Mouse (Mus musculus): ENCODE data around the gene Slc39a7. TPM values are rescaled to one million over a fixed set of nuclear protein-coding genes. Genes with fewer than 3 reads are reported as not detected.
"Not testable (repeated sequence)": the region's sequence is repeated elsewhere in the genome, so short reads cannot be mapped to it uniquely, and the experiment has no call there.

Slc39a7 gene
- polyA plus RNA-seq, 1 experiment from 2014 or later, result 184 TPM

- Histone ChIP-seq H3K36me3 (no peaks in the 10 kb centered on the region), H3K4me3 (no peak overlapping the region), H3K4me2 (replicated peaks) (no peak overlapping the region), H3K27me3 (peaks cover 28% of the 10 kb centered on the region), H3K4me1 (peaks cover 13% of the 10 kb centered on the region), H3K9ac (replicated peaks) (no peak overlapping the region), H3K9me3 (no peaks in the 10 kb centered on the region), H3K27ac (replicated peaks) (no peak overlapping the region)
- WGBS, result 81% methylated on average over 3 of the region's 3 CpGs
- ATAC-seq (ENCODE audit: low FRiP score, low read depth), result no peak
These were observed 35.8 kb downstream of the Slc39a7 start for GRCm38 (mm10) chr17:33995651-33996050.

- 93% methylated on average over 8 of the region's 8 CpGs for WGBS
- peaks cover 9% of the 10 kb centered on the region; the same call in 1 of the 2 replicates for H3K4me1 ChIP-seq
- H3K27ac ChIP-seq (replicated peaks), result no peak overlapping the region
- H3K36me3 ChIP-seq, result no peaks in the 10 kb centered on the region
- no peak overlapping the region for H3K4me2 ChIP-seq (replicated peaks)
- ATAC-seq (ENCODE audit: low FRiP score, low read depth), result no peak
- no peak overlapping the region for H3K9ac ChIP-seq (replicated peaks)
- no peaks in the 10 kb centered on the region for H3K9me3 ChIP-seq
- peaks cover 21% of the 10 kb centered on the region for H3K27me3 ChIP-seq
- no peak overlapping the region for H3K4me3 ChIP-seq
These were observed 36.5 kb downstream of the Slc39a7 start for GRCm38 (mm10) chr17:33994959-33995358.

DNA sequence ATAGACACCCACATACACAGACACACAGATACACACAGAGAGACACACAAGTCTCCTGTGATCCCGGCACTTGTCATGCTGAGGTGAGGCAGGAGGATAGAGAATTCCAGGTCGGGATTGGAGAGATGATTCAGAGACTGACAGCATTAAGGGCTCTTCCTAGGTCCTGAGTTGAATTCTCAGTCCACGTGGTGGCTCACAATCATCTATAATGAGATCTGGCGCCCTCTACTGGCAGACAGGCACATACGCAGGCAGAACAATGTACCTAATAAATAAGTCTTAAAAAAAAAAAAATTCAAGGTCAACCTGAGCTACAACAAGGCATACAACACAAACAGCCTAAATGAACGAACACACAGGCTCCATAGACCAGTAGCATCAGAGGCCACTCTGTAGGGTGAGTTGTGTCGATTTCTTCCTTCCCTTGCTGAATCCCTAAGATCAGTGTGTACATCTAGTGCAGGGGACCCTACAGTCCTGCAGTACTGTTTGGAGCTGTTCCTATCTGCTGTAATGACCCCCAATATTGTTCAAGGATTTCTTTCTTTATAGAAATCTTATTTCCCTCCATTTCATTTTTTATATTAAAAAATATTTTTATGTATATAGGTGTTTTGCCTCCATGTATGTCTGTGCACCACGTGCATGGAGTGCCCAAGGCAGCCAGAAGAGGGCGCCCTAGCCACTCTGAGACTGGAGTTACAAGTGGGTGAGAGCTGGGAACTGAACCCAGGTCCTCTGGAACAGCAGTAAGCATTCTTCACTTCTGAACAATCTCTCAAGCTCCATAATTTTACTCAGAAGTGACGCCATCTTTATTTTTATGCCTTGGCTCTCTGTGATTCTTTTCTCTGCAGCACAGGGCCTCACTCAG lies 39.5 kb downstream of the Slc39a7 start:
- peak; percentile 41; the same call in 1 of the 2 replicates for ATAC-seq (ENCODE audit: low FRiP score, low read depth)
- H3K9me3 ChIP-seq, result no peaks in the 10 kb centered on the region
- 33% methylated on average over 10 of the region's 10 CpGs for WGBS
- H3K9ac ChIP-seq (replicated peaks), result no peak overlapping the region
- H3K27ac ChIP-seq (replicated peaks), result no peak overlapping the region
- no peak overlapping the region for H3K4me3 ChIP-seq
- no peak overlapping the region for H3K4me2 ChIP-seq (replicated peaks)
- H3K27me3 ChIP-seq, result 0 out of 2 replicates have a peak, but pooled peaks cover 6% of the 10 kb centered on the region
- no peaks in the 10 kb centered on the region for H3K36me3 ChIP-seq
- 0 out of 2 replicates have a peak, but pooled peaks cover 3% of the 10 kb centered on the region for H3K4me1 ChIP-seq

- not testable (repeated sequence) for H3K27ac ChIP-seq (replicated peaks); H3K36me3 ChIP-seq; H3K9me3 ChIP-seq; H3K9ac ChIP-seq (replicated peaks); ATAC-seq (ENCODE audit: low FRiP score, low read depth)
- peak overlapping the region; percentile 74 for H3K4me2 ChIP-seq (replicated peaks)
- WGBS, result 10% methylated on average over 8 of the region's 8 CpGs
- peaks cover 15% of the 10 kb centered on the region for H3K4me1 ChIP-seq
- H3K27me3 ChIP-seq, result peaks cover 34% of the 10 kb centered on the region
- H3K4me3 ChIP-seq, result peak overlapping the region; percentile 54; the same call in 1 of the 2 replicates
These were observed 49.3 kb downstream of the Slc39a7 start for GRCm38 (mm10) chr17:33982136-33982535.

GRCm38 (mm10) chr17:33981192-33981909 lies 50.1 kb downstream of the Slc39a7 start:
- not testable (repeated sequence) for H3K9me3 ChIP-seq, H3K36me3 ChIP-seq
- Histone ChIP-seq H3K4me1 (peaks cover 15% of the 10 kb centered on the region), H3K9ac (replicated peaks) (peak overlapping the region; percentile 62), H3K4me2 (replicated peaks) (peak overlapping the region; percentile 74), H3K4me3 (peak overlapping the region; percentile 54), H3K27ac (replicated peaks) (peak overlapping the region; percentile 92), H3K27me3 (peaks cover 42% of the 10 kb centered on the region)
- WGBS, result under 1% methylated on average over 27 of the region's 27 CpGs
- ATAC-seq (ENCODE audit: low FRiP score, low read depth), result peak; percentile 95

DNA sequence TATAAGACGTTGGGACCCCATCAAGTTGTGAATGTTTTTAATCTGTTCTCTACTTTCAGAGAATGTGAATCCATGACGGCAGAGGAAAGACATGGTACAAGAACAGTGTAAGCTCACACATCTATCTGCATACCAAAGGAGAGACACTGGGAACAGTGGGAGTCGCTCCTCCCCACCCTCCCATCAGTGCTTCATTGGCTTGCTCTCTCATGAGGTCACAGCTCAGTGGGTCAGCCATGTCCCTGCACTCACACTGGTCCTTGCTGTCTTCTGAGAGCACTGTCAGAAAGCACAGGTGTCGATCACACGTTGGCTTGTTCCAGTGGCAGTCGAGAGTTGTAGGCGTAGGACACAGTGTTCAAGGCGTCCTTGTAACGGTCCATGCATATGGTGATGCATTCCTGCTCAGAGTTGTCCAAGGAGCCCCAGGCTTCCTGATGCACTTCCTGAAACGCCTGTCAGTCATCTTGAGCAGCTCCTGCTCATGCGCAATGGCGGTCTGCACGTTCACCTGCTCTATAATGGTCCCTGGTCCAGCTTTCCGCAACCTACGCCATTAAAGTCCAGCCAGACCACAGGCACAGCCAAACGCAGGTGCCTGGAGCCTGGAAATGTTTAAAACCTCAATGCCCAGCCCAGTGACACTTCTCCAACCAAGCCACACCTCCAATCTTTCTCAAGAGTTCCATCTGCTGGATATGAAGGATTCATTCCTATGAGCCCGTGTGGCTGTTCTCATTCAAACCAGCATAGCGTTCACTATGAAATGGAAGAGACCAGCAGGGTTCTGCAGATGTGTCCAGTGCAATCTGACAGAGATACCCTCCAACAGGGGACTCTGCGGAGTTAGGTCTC lies 51.1 kb downstream of the Slc39a7 start:
- WGBS, result 83% methylated on average over 19 of the region's 19 CpGs
- Histone ChIP-seq H3K27me3 (peaks cover 47% of the 10 kb centered on the region), H3K36me3 (no peaks in the 10 kb centered on the region), H3K4me2 (replicated peaks) (no peak overlapping the region), H3K9ac (replicated peaks) (no peak overlapping the region), H3K27ac (replicated peaks) (no peak overlapping the region), H3K9me3 (no peaks in the 10 kb centered on the region), H3K4me3 (0 out of 2 replicates have a peak overlapping the region, but pooled peaks have one; percentile 9), H3K4me1 (peaks cover 15% of the 10 kb centered on the region)
- ATAC-seq (ENCODE audit: low FRiP score, low read depth), result peak; percentile 17; the same call in 1 of the 2 replicates

- H3K27ac ChIP-seq (replicated peaks), result no peak overlapping the region
- H3K4me2 ChIP-seq (replicated peaks), result no peak overlapping the region
- no peak for ATAC-seq (ENCODE audit: low FRiP score, low read depth)
- peaks cover 15% of the 10 kb centered on the region for H3K4me1 ChIP-seq
- H3K4me3 ChIP-seq, result no peak overlapping the region
- no peaks in the 10 kb centered on the region for H3K9me3 ChIP-seq
- H3K9ac ChIP-seq (replicated peaks), result no peak overlapping the region
- 77% methylated on average over 6 of the region's 6 CpGs for WGBS
- H3K36me3 ChIP-seq, result no peaks in the 10 kb centered on the region
- peaks cover 56% of the 10 kb centered on the region for H3K27me3 ChIP-seq
These were observed 51.9 kb downstream of the Slc39a7 start for GRCm38 (mm10) chr17:33979512-33980050.

DNA sequence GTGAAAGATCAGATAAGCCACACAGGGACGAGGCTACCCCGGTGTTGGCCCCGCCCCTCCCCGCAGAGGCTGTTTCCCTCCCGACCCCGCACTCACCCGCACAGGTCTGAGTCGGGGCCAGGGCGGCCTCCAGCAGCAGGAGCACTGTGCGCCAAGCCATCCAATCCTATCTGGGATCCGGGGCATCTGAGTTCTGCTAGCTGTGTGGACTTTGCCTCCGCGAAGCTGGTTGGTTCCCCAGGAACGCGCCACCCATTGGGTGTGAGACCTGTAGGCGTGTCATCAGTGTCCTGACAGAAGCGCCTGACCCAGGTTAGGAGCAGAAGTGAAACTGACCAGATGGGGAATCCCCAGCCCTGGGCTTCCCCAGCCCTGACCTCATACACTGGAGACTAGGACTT lies 52.9 kb downstream of the Slc39a7 start:
- Histone ChIP-seq H3K4me2 (replicated peaks) (peak overlapping the region; percentile 52), H3K4me3 (peak overlapping the region; percentile 33), H3K36me3 (no peaks in the 10 kb centered on the region), H3K9ac (replicated peaks) (peak overlapping the region; percentile 8), H3K4me1 (peaks cover 15% of the 10 kb centered on the region), H3K9me3 (no peaks in the 10 kb centered on the region), H3K27me3 (peaks cover 56% of the 10 kb centered on the region), H3K27ac (replicated peaks) (no peak overlapping the region)
- 0% methylated on average over 17 of the region's 17 CpGs for WGBS
- no peak for ATAC-seq (ENCODE audit: low FRiP score, low read depth)

MicroRNAs encoded within 50 kb of the gene (microRNA counts, 519-probe panel; counts per million panel counts)
- microRNA mmu-miR-219, result 4,059 counts per million, percentile 24 among the panel's probes with 10 or more counts

Small RNA genes lying within 50 kb of the gene (microRNA-seq; reads per million reads assigned to microRNA genes)
- gene Mir219a-1, result 3.0 reads per million, percentile 8 among the genes with 10 or more reads in this experiment
- gene Mir219c, result not detected

Other genes with a start within 250 kb of the Slc39a7 start
- gene Angptl4, start 249.9 kb downstream of the Slc39a7 start, polyA plus RNA-seq (2016; fragmentation: Nextera tagmentation; extraction: Ambion mirVana), result 21.1 and 28.3 TPM in 2 replicates
- gene Kank3, start 221.2 kb downstream of the Slc39a7 start, polyA plus RNA-seq (2016; fragmentation: Nextera tagmentation; extraction: Ambion mirVana), result 25.5 and 31.9 TPM in 2 replicates
- gene Rps28, start 207.1 kb downstream of the Slc39a7 start, polyA plus RNA-seq (2016; fragmentation: Nextera tagmentation; extraction: Ambion mirVana), result 613 and 671 TPM in 2 replicates
- 436 and 454 TPM in 2 replicates for gene Ndufa7, start 207.1 kb downstream of the Slc39a7 start, polyA plus RNA-seq (2016; fragmentation: Nextera tagmentation; extraction: Ambion mirVana)
- 59.8 and 63.5 TPM in 2 replicates for gene Cd320, start 188.6 kb downstream of the Slc39a7 start, polyA plus RNA-seq (2016; fragmentation: Nextera tagmentation; extraction: Ambion mirVana)
- not detected in 2 replicates for gene Gm7029, start 157.8 kb downstream of the Slc39a7 start, polyA plus RNA-seq (2016; fragmentation: Nextera tagmentation; extraction: Ambion mirVana)
- gene Kifc1, start 141.0 kb downstream of the Slc39a7 start, polyA plus RNA-seq (2016; fragmentation: Nextera tagmentation; extraction: Ambion mirVana), result 3.8 and 4.4 TPM in 2 replicates
- 0.23 and 0.38 TPM in 2 replicates for gene Platr17, start 126.5 kb downstream of the Slc39a7 start, polyA plus RNA-seq (2016; fragmentation: Nextera tagmentation; extraction: Ambion mirVana)
- gene Daxx, start 122.3 kb downstream of the Slc39a7 start, polyA plus RNA-seq (2016; fragmentation: Nextera tagmentation; extraction: Ambion mirVana), result 64.6 and 66.2 TPM in 2 replicates
- gene Tapbp, start 115.8 kb downstream of the Slc39a7 start, polyA plus RNA-seq (2016; fragmentation: Nextera tagmentation; extraction: Ambion mirVana), result 19.1 and 21.9 TPM in 2 replicates
- 21.8 and 25.3 TPM in 2 replicates for gene Zbtb22, start 115.8 kb downstream of the Slc39a7 start, polyA plus RNA-seq (2016; fragmentation: Nextera tagmentation; extraction: Ambion mirVana)
- 69.9 and 74.3 TPM in 2 replicates for gene Rgl2, start 102.1 kb downstream of the Slc39a7 start, polyA plus RNA-seq (2016; fragmentation: Nextera tagmentation; extraction: Ambion mirVana)
- gene Pfdn6, start 91.3 kb downstream of the Slc39a7 start, polyA plus RNA-seq (2016; fragmentation: Nextera tagmentation; extraction: Ambion mirVana), result 188 and 203 TPM in 2 replicates
- 37.5 and 37.7 TPM in 2 replicates for gene Wdr46, start 91.0 kb downstream of the Slc39a7 start, polyA plus RNA-seq (2016; fragmentation: Nextera tagmentation; extraction: Ambion mirVana)
- 8.1 and 8.7 TPM in 2 replicates for gene B3galt4, start 80.2 kb downstream of the Slc39a7 start, polyA plus RNA-seq (2016; fragmentation: Nextera tagmentation; extraction: Ambion mirVana)
- 67.0 and 70.9 TPM in 2 replicates for gene Vps52, start 75.9 kb downstream of the Slc39a7 start, polyA plus RNA-seq (2016; fragmentation: Nextera tagmentation; extraction: Ambion mirVana)
- gene Rps18, start 75.7 kb downstream of the Slc39a7 start, polyA plus RNA-seq (2016; fragmentation: Nextera tagmentation; extraction: Ambion mirVana), result 891 and 909 TPM in 2 replicates
- gene H2-K1, start 31.3 kb downstream of the Slc39a7 start, polyA plus RNA-seq (2016; fragmentation: Nextera tagmentation; extraction: Ambion mirVana), result 26.8 and 28.4 TPM in 2 replicates
- gene Ring1, start 7.0 kb downstream of the Slc39a7 start, polyA plus RNA-seq (2016; fragmentation: Nextera tagmentation; extraction: Ambion mirVana), result 25.2 and 27.0 TPM in 2 replicates
- gene H2-Ke6, start 3.6 kb downstream of the Slc39a7 start, polyA plus RNA-seq (2016; fragmentation: Nextera tagmentation; extraction: Ambion mirVana), result 110 and 131 TPM in 2 replicates
- gene Rxrb, start 130 bp upstream of the Slc39a7 start, polyA plus RNA-seq (2016; fragmentation: Nextera tagmentation; extraction: Ambion mirVana), result 68.0 and 68.4 TPM in 2 replicates
- gene Col11a2, start 7.8 kb upstream of the Slc39a7 start, polyA plus RNA-seq (2016; fragmentation: Nextera tagmentation; extraction: Ambion mirVana), result 2.3 and 4.0 TPM in 2 replicates
- 0.17 and 0.56 TPM in 2 replicates for gene H2-Oa, start 60.7 kb upstream of the Slc39a7 start, polyA plus RNA-seq (2016; fragmentation: Nextera tagmentation; extraction: Ambion mirVana)
- gene H2-DMa, start 87.9 kb upstream of the Slc39a7 start, polyA plus RNA-seq (2016; fragmentation: Nextera tagmentation; extraction: Ambion mirVana), result 9.8 and 9.9 TPM in 2 replicates
- gene Brd2, start 91.0 kb upstream of the Slc39a7 start, polyA plus RNA-seq (2016; fragmentation: Nextera tagmentation; extraction: Ambion mirVana), result 144 and 148 TPM in 2 replicates
- 0.16 and 0.23 TPM in 2 replicates for gene H2-DMb2, start 111.6 kb upstream of the Slc39a7 start, polyA plus RNA-seq (2016; fragmentation: Nextera tagmentation; extraction: Ambion mirVana)
- 0.16 and 0.73 TPM in 2 replicates for gene H2-DMb1, start 121.4 kb upstream of the Slc39a7 start, polyA plus RNA-seq (2016; fragmentation: Nextera tagmentation; extraction: Ambion mirVana)
- gene Tap1, start 155.9 kb upstream of the Slc39a7 start, polyA plus RNA-seq (2016; fragmentation: Nextera tagmentation; extraction: Ambion mirVana), result 1.4 and 1.8 TPM in 2 replicates
- 1.3 and 1.5 TPM in 2 replicates for gene Psmb9, start 156.1 kb upstream of the Slc39a7 start, polyA plus RNA-seq (2016; fragmentation: Nextera tagmentation; extraction: Ambion mirVana)
- 1.6 and 2.1 TPM in 2 replicates for gene Psmb8, start 166.0 kb upstream of the Slc39a7 start, polyA plus RNA-seq (2016; fragmentation: Nextera tagmentation; extraction: Ambion mirVana)
- gene Tap2, start 171.8 kb upstream of the Slc39a7 start, polyA plus RNA-seq (2016; fragmentation: Nextera tagmentation; extraction: Ambion mirVana), result 0.79 and 0.82 TPM in 2 replicates
- gene H2-Ob, start 207.2 kb upstream of the Slc39a7 start, polyA plus RNA-seq (2016; fragmentation: Nextera tagmentation; extraction: Ambion mirVana), result not detected in 2 replicates
- gene H2-Ab1, start 226.0 kb upstream of the Slc39a7 start, polyA plus RNA-seq (2016; fragmentation: Nextera tagmentation; extraction: Ambion mirVana), result 2.6 and 3.2 TPM in 2 replicates

All from midbrain, embryonic 12.5 days (tissue).